In the genomic region with DNA sequence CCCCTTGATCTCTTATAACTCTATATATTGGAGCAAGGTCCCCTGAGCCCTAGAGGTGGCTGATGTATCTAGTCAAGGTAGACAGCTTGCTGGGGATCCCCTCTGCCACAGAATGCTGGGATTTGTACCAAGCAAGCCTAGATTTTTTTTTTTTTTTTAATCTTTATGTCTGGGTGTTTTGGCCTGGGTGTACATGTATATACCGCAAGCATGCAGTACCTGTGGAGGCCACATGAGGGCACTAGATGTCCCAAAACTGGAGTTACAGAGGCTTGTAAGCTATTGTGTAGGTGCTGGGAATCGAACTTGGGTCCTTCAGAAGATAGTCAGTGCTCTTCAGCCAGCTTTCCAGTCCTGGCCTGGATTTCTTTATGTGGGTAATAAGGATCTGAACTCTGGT, we compare ENCODE assay signal across 18 mouse cellular contexts. TPM values are rescaled to one million over a fixed set of nuclear protein-coding genes. Genes with fewer than 3 reads are reported as not detected.
A peak's percentile ranks its signal among the peaks of the same experiment; 100 is the strongest.
DNase-seq lines count a peak whose midpoint lies in the region; TF ChIP-seq lines count a peak whose summit lies in the region.
"Had no signal": no experiment of that assay in that cellular context is flagged by ENCODE, and none has a peak within 500 bp of the region (broad histone marks: within the 10 kb centered on the region; RNA-seq: fewer than 3 reads in every experiment).

No protein-coding gene starts in this region.

- DNase-seq in layer of hippocampus, adult 2 months (ENCODE audit: low spot score in 2 of 2) = no peak
- no peak for DNase-seq in layer of hippocampus, postnatal 25 days (ENCODE audit: extremely low spot score in 1 of 2, low spot score in 1 of 2)
- DNase-seq in 3T3-L1 (ENCODE audit: low read depth, low spot score) = peak; percentile 30
- DNase-seq in 416B (ENCODE audit: low read depth) = peak; percentile 10
- peak; percentile 48 for DNase-seq in ZHBTc4 (ENCODE audit: low read depth, low spot score)
- no peak for DNase-seq in embryo, embryonic 11 days
- DNase-seq in heart, adult 9 months (ENCODE audit: low spot score in 2 of 2) = no peak
- DNase-seq: adrenal gland, adult 8-10 months; cerebellum, adult 11 months; cerebellum, postnatal 36 days; heart, adult 11 months; kidney, postnatal 10 days; lung, adult 18-20 months; midbrain, embryonic 14.5 days; spleen, adult 18-20 months; thymus, postnatal 36 days had no signal

- no peak overlapping the region for H3K4me3 ChIP-seq in layer of hippocampus, adult 2 months
- H3K4me3 ChIP-seq: hindbrain, embryonic 10.5 days; limb, embryonic 13.5 days had no signal

- TF ChIP-seq CTCF in layer of hippocampus, adult 2 months (conservative IDR thresholded peaks at IDR 0.05) = peak; percentile 30; the same call in 1 of the 2 replicates

- no peak overlapping the region for H3K27ac ChIP-seq in layer of hippocampus, adult 2 months
- H3K27ac ChIP-seq: hindbrain, embryonic 10.5 days; limb, embryonic 13.5 days had no signal

RNA-seq across cellular contexts. Expression of a gene that starts 21.7 kb away (rescaled TPM):
- total RNA-seq in layer of hippocampus, adult 2 months (2021) = 10 to 100 TPM; 23.8 to 28.5 TPM
- 10 to 100 TPM; 15.6 to 30.1 TPM for total RNA-seq in layer of hippocampus, postnatal 25 days (2021)

RNA-seq across cellular contexts. Expression of a gene that starts 44.4 kb away (rescaled TPM):
- total RNA-seq in layer of hippocampus, adult 2 months (2021) = under 1 TPM in 1 of 2 experiments, not detected in 1; 0.10 TPM
- total RNA-seq in layer of hippocampus, postnatal 25 days (2021) = under 1 TPM in 1 of 2 experiments, not detected in 1; 0.07 TPM

Comparison
In these comparisons a context has a peak if more than half of its experiments do, and no peak if none do; other contexts are left out.
1. DNase-seq: peak in 3T3-L1 (single experiment), 416B (single experiment) and ZHBTc4 (single experiment); none in layer of hippocampus, adult 2 months (0 of 2), layer of hippocampus, postnatal 25 days (0 of 2), embryo, embryonic 11 days (single experiment) and heart, adult 9 months (0 of 2).